Mouse (Mus musculus) liver, postnatal 0 days (tissue): Measurements from ENCODE around the gene Tepsin.

Source experiments
- CTCF ChIP-seq: sonication (generic); IDR thresholded peaks from 2 replicates; pipeline ENCODE4 v1.5.1; 2016; ENCODE audit warnings: antibody characterized with exemption, low read depth
- EP300 ChIP-seq: IDR thresholded peaks from 2 replicates; pipeline ENCODE4 v1.6.1; 2016; ENCODE audit warnings: antibody characterized with exemption, low read depth, mild to moderate bottlenecking

DNA sequence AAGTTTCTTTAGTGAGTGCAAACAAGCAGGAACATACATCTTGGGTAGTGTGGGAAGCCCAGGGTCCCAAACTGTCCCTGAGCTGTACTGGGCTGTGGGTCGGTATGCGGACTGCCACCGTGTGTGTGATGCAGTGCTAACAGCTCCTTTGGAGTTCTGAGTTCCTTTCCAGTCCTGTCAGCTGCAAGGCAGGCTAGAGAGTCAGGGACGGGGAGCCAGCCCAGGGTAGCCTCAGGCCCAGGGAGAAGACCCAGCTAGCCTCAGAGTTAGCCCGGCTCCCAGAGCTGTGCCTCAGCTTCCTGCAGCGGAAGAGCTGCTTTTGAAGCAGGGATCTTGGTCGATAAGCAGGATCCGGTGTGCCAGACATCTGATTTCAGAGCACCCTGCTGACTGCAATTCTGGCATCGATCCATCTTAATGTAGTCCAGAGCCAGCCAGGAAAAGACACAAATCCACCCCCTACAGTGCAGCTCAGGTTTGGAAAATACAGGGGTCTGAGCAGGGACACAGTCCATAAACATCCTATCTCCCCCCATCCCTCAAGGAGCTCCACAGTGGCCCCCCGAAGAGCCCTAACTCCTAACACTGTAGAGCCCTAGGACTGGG lies 21.5 kb upstream of the Tepsin start:
- TF ChIP-seq CTCF (no peak), EP300 (no peak)
